Mouse (Mus musculus): Measurements from ENCODE around the gene Cotl1.

GRCm38 (mm10) chr8:119873181-119873580 is 32.8 kb upstream of the Cotl1 start:
- TF ChIP-seq MYOG (IDR thresholded peaks at IDR 0.05; ENCODE audit: control insufficient read depth in 1 of 3, insufficient read depth in 1 of 3, insufficient read length in 2 of 3, low read depth in 2 of 3) = no peak
- no peak for TF ChIP-seq POLR2A (IDR thresholded peaks at IDR 0.05; ENCODE audit: insufficient read length, low read depth)
- TF ChIP-seq REST (IDR thresholded peaks at IDR 0.05; ENCODE audit: insufficient read depth, insufficient read length) = no peak
- no peak for TF ChIP-seq TCF12 (IDR thresholded peaks at IDR 0.05; ENCODE audit: insufficient read depth, poor library complexity, severe bottlenecking)
- no peak for TF ChIP-seq E2F4 (IDR thresholded peaks at IDR 0.05; ENCODE audit: insufficient read depth)
- no peak for TF ChIP-seq POLR2AphosphoS2 (IDR thresholded peaks at IDR 0.05; ENCODE audit: insufficient read length, low read depth)
- no peak for TF ChIP-seq MAX (IDR thresholded peaks at IDR 0.05; ENCODE audit: low read depth)
- TF ChIP-seq USF1 (IDR thresholded peaks at IDR 0.05; ENCODE audit: low read depth) = no peak
- TF ChIP-seq TCF3 (IDR thresholded peaks at IDR 0.05; ENCODE audit: insufficient read length, low read depth) = no peak
- no peak for TF ChIP-seq MYOD1 (IDR thresholded peaks at IDR 0.05; ENCODE audit: control insufficient read depth in 1 of 3, insufficient read length in 2 of 3, low read depth in 2 of 3)
- no peak for TF ChIP-seq CEBPB (IDR thresholded peaks at IDR 0.05; ENCODE audit: insufficient read depth, poor library complexity, severe bottlenecking)

Measured in myocyte (in vitro differentiated cells).